Mouse (Mus musculus) kidney, adult 2 months (tissue): ENCODE measurements around the gene Hist2h2aa1. TPM values are rescaled to one million over a fixed set of nuclear protein-coding genes. Genes with fewer than 3 reads are reported as not detected.
"Not testable (repeated sequence)": the region's sequence is repeated elsewhere in the genome, so short reads cannot be mapped to it uniquely, and the experiment has no call there.

ENCODE experiments used
- DNase-seq: peaks from one replicate; pipeline ENCODE4 v3.0.0; 2021
- H3K27ac ChIP-seq: fragments of 200-500 bp; 2 replicates; pipeline ENCODE4 v1.5.1; 2012; ENCODE audit warnings: low read depth, low read length, control low read depth, inconsistent platforms; ENCODE audit not compliant: insufficient read depth
- H3K27me3 ChIP-seq: fragments of 200-500 bp; replicated peaks from 2 replicates; pipeline ENCODE4 v1.6.1; 2012; ENCODE audit warnings: mild to moderate bottlenecking, moderate library complexity, low read length, inconsistent platforms; ENCODE audit not compliant: control insufficient read depth, insufficient read depth
- H3K36me3 ChIP-seq: fragments of 200-500 bp; 2 replicates; pipeline ENCODE4 v1.6.1; 2012; ENCODE audit warnings: mild to moderate bottlenecking, moderate library complexity, low read length, inconsistent platforms; ENCODE audit not compliant: control insufficient read depth, insufficient read depth
- H3K4me1 ChIP-seq: fragments of 200-500 bp; 2 replicates; pipeline ENCODE4 v1.6.1; 2011; ENCODE audit warnings: low read length; ENCODE audit not compliant: control insufficient read depth, insufficient read depth
- H3K4me3 ChIP-seq: fragments of 200-500 bp; 2 replicates; pipeline ENCODE4 v1.5.1; 2011; ENCODE audit warnings: mild to moderate bottlenecking, low read depth, low read length, control low read depth; ENCODE audit not compliant: insufficient read depth
- CTCF ChIP-seq: fragments of 200-500 bp; conservative IDR thresholded peaks from 2 replicates; pipeline ENCODE4 v1.5.1; 2011; ENCODE audit warnings: low read depth, mild to moderate bottlenecking, control low read depth, low read length, moderate library complexity, mixed read lengths; ENCODE audit not compliant: insufficient read depth, insufficient read length
- POLR2A ChIP-seq: fragments of 200-500 bp; IDR thresholded peaks from one replicate; pipeline ENCODE4 v1.6.1; 2011; ENCODE audit warnings: low read depth, low read length, control low read depth
- WGBS: fragments of 180-500 bp; shearing (Covaris S2); methylation state at CpG from one replicate; pipeline ENCODE4 v1.1.7; 2018; 5-methylcytosine and 5-hydroxymethylcytosine counted together
- polyA plus RNA-seq: library from polyadenylated mRNA; depleted of rRNA; stranded (reverse); fragments of >200 nt; gene quantifications from 2 replicates; pipeline ENCODE4 v1.2.3, GENCODE M21; 2012

Gene Hist2h2aa1
- polyA plus RNA-seq, 1 experiment, result 285 TPM

DNA sequence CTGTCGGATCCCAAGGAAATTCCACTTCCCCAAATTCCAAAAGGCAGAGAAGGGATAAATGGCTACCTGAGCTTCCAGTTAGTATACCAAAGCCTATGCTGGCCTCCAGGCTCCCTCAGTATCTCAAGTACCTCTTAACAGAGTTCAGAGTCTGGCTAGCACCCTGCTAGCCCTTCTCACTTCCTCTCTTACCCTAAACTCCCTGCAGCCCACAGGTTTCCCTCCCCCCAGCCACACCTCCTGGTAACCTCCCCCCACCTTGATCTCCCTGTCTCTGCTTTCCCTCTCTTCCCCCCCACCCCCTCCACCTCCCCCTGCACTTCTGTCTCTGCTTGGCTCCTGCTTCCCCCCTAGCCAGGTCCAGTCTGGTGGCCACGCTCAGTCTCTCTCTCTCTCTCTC lies 45.6 kb upstream of the Hist2h2aa1 start:
- TF ChIP-seq POLR2A, result no peak
- no peak for TF ChIP-seq CTCF
- Histone ChIP-seq H3K4me1 (peaks cover 7% of the 10 kb centered on the region), H3K27me3 (no peaks in the 10 kb centered on the region), H3K27ac (no peak overlapping the region), H3K4me3 (no peak overlapping the region), H3K36me3 (no peaks in the 10 kb centered on the region)
- no peak for DNase-seq
- WGBS, result 67% methylated on average over 2 of the region's 2 CpGs

DNA sequence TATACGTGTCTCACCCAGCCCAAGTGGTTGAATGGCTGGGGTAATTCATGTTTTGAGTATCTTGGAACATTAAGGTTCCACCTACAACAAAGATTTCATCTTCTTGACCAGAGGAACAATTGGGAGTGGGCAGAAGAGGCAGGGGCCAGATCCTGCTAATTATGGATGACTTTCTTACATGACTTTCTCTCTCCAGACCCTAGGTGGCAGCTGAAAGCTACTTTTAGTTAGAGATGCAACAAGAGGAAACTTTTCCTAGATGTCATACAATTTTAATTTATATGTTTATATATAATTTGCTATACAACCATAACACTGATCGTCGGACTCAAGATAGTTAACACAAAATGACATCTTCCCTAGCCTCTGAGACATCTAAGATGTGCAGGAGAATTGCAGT lies 37.5 kb upstream of the Hist2h2aa1 start:
- no peak for TF ChIP-seq POLR2A
- no peak for TF ChIP-seq CTCF
- H3K4me1 ChIP-seq, result no peaks in the 10 kb centered on the region
- no peak for DNase-seq
- no peak overlapping the region for H3K27ac ChIP-seq
- 74% methylated on average over 3 of the region's 3 CpGs for WGBS
- H3K36me3 ChIP-seq, result no peaks in the 10 kb centered on the region
- H3K4me3 ChIP-seq, result no peak overlapping the region
- H3K27me3 ChIP-seq, result no peaks in the 10 kb centered on the region

DNA sequence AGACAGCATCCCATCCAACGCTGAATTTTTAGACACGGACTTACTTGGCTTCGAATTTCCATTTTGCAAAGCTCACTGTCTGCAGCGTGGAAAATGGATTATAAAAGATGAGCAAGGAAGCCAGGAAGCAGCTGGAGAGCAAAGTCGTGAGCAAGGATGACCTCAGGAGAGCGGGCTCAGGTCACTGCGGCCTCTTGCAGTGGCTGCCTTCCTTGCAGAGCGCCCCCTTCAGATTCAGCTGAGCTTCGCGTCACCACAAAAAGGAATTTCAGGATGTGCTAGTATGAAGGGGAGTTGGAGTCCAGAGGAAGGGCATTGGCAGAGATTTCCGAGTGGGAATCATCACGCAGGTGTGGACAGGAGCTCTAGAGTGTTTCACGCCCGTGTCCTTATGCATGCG lies 36.1 kb upstream of the Hist2h2aa1 start:
- TF ChIP-seq CTCF, result peak; percentile 30; the same call in 1 of the 2 replicates
- no peak for TF ChIP-seq POLR2A
- H3K4me1 ChIP-seq, result no peaks in the 10 kb centered on the region
- no peaks in the 10 kb centered on the region for H3K36me3 ChIP-seq
- no peak overlapping the region for H3K27ac ChIP-seq
- peak; percentile 33 for DNase-seq
- H3K27me3 ChIP-seq, result no peaks in the 10 kb centered on the region
- H3K4me3 ChIP-seq, result no peak overlapping the region
- WGBS, result 34% methylated on average over 15 of the region's 15 CpGs

DNA sequence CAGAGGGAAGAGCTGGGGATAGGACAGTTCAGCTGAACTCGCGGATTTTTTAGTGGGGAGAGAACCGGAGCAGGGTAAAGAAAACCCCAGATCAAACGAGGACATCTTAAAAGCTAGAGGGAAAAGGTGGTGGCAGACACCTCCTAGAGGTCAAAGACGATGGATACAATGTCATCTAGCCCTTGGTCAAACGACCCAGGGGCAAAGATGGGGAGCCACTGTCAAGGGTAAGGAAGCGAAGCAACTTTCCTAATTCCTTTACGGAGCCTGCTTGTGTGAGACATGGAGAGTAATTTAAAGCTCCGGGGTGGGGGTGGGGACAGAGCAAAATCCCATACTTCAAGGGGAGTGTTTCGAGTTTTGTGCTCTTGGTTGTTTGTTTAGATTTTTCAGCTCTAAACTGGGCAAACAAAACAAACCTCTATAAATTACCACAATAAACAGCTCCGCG lies 26.1 kb upstream of the Hist2h2aa1 start:
- no peaks in the 10 kb centered on the region for H3K36me3 ChIP-seq
- WGBS, result under 1% methylated on average over 12 of the region's 12 CpGs
- TF ChIP-seq CTCF, result peak; percentile 28; the same call in 1 of the 2 replicates
- TF ChIP-seq POLR2A, result no peak
- H3K27me3 ChIP-seq, result no peaks in the 10 kb centered on the region
- H3K4me3 ChIP-seq, result peak overlapping the region; percentile 74
- peak; percentile 49 for DNase-seq
- H3K4me1 ChIP-seq, result peaks cover 15% of the 10 kb centered on the region; the same call in 1 of the 2 replicates
- H3K27ac ChIP-seq, result peak overlapping the region; percentile 94

DNA sequence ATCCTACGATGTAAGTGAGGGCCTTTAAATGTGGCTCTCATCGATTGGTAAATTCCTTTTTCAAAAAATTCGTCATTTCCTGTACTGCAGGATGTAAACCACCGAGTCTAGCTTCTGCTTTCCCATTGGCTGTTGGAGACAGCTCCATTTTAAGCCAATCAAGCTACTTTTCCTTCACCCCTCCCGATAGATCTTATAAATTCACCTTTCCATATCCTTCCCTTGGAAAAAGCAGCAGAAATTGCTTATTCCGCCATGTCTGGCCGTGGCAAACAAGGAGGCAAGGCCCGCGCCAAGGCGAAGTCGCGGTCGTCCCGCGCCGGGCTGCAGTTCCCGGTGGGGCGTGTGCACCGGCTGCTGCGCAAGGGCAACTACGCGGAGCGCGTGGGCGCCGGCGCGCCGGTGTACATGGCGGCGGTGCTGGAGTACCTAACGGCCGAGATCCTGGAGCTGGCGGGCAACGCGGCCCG lies 25.6 kb upstream of the Hist2h2aa1 start, which contains the start of the genes Bola1 and Hist2h2ab:
Gene Bola1, minus strand, starts transcription at position 49 of the 470 bp plus-strand sequence.
Gene Hist2h2ab, plus strand, starts transcription at position 205 of the 470 bp plus-strand sequence.
- Histone ChIP-seq H3K36me3 (no peaks in the 10 kb centered on the region), H3K4me1 (peaks cover 15% of the 10 kb centered on the region; the same call in 1 of the 2 replicates), H3K27me3 (no peaks in the 10 kb centered on the region), H3K4me3 (peak within 1 kb of the TSS; percentile 74), H3K27ac (peak within 1 kb of the TSS; percentile 94)
- peak; percentile 92 for DNase-seq
- no peak for TF ChIP-seq POLR2A
- no peak for TF ChIP-seq CTCF
- WGBS, result under 1% methylated on average over 37 of the region's 37 CpGs

DNA sequence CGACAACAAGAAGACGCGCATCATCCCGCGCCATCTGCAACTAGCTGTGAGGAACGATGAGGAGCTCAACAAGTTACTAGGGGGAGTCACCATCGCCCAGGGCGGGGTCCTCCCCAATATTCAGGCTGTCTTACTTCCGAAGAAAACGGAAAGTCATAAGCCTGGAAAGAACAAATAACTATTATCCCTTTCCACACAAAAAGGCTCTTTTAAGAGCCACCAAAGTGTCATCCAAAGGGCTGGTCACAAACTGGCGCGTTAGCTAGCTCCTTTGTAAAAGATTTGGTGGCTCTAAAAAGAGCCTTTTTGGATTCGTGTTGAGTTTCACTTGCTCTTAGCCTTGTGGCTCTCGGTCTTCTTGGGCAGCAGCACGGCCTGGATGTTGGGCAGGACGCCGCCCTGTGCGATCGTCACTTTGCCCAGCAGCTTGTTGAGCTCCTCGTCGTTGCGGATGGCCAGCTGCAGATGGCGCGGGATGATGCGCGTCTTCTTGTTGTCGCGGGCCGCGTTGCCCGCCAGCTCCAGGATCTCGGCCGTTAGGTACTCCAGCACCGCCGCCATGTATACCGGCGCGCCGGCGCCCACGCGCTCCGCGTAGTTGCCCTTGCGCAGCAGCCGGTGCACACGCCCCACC lies 25.0 kb upstream of the Hist2h2aa1 start:
- H3K36me3 ChIP-seq, H3K27me3 ChIP-seq, DNase-seq: not testable (repeated sequence)
- Histone ChIP-seq H3K4me1 (peaks cover 15% of the 10 kb centered on the region; the same call in 1 of the 2 replicates), H3K27ac (peak overlapping the region; percentile 94), H3K4me3 (peak overlapping the region; percentile 74)
- WGBS, result 1% methylated on average over 36 of the region's 47 CpGs

DNA sequence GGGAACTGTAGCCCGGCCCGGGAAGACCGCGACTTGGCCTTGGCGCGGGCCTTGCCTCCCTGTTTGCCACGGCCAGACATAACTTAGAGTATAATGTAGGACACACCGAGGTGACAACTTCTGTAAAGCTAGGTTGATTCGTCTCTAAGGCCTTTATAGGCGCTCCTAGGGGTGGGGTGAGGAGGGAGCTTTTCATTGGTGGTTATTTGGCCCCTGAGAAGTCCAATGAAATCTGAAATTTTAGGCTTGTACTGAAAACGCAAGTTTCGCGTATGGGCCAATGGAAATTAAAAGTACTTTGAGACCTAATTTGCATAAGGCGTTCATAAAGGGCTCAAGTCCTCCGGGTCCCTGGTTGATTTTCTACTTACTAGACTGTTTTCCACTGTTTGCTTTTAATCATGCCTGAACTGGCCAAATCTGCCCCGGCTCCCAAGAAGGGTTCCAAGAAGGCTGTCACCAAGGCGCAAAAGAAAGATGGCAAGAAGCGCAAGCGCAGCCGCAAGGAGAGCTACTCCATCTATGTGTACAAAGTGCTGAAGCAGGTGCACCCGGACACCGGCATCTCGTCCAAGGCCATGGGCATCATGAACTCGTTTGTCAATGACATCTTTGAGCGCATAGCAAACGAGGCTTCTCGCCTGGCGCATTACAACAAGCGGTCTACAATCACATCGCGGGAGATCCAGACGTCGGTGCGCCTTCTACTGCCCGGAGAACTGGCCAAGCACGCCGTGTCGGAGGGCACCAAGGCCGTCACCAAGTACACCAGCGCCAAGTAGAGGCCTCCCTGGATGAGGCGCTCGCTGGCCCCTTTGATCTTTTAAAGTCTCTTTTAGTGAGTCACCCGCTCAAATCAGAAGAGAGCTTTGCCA lies 24.3 kb upstream of the Hist2h2aa1 start, which contains the start of the genes Hist2h2ac and Hist2h2be:
Gene Hist2h2ac, minus strand, starts transcription at position 116 of the 875 bp plus-strand sequence.
Gene Hist2h2be, plus strand, starts transcription at position 355 of the 875 bp plus-strand sequence.
- Histone ChIP-seq H3K36me3 (no peaks in the 10 kb centered on the region), H3K4me3 (peak within 1 kb of the TSS; percentile 74), H3K27me3 (no peaks in the 10 kb centered on the region), H3K4me1 (peaks cover 19% of the 10 kb centered on the region; the same call in 1 of the 2 replicates), H3K27ac (peak within 1 kb of the TSS; percentile 94)
- TF ChIP-seq POLR2A, result peak; percentile 86
- no peak for TF ChIP-seq CTCF
- under 1% methylated on average over 43 of the region's 43 CpGs for WGBS
- peak; percentile 97 for DNase-seq
